Comparison of ENCODE assay signal across 17 mouse cellular contexts in the genomic region with DNA sequence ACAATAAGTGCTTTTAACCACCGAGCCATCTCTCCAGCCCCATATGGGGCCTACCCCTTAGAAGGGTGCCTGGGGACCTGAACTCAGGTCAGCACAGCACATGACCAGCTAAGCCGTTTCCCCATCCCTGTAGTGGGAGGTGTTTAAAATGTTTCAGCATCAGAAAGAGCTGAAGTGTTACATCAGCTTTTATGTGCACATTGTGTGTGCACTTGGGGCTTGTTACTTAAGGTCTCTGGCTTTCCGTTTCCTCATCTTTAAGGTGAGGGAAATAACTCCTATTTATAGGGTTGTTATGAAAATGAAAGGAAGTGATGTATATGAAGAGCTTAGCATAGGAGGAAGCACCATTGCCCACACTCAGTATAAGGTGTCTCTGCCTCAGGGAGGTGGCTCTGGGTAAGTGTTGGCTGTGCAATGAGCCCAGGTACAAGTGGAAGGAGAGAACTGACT. TPM values are rescaled to one million over a fixed set of nuclear protein-coding genes. Genes with fewer than 3 reads are reported as not detected.
DNase-seq lines count a peak whose midpoint lies in the region; ATAC-seq and TF ChIP-seq lines count a peak whose summit lies in the region.
"Had no signal": no experiment of that assay in that cellular context is flagged by ENCODE, and none has a peak within 500 bp of the region (broad histone marks: within the 10 kb centered on the region; RNA-seq: fewer than 3 reads in every experiment).

No protein-coding gene starts in this region.

- TF ChIP-seq RAD21 in CH12.LX (IDR thresholded peaks at IDR 0.05; ENCODE audit: low read depth, low read length) = no peak

- 0 out of 2 replicates have a peak overlapping the region, but pooled peaks have one; percentile 7 for H3K9ac ChIP-seq in limb, embryonic 14.5 days (ENCODE audit: low read depth, low read length, severe bottlenecking)
- peak overlapping the region; percentile 29; the same call in 1 of the 2 replicates for H3K9ac ChIP-seq in CH12.LX (ENCODE audit: insufficient read depth, low read depth)
- H3K9ac ChIP-seq: embryonic facial prominence, embryonic 13.5 days; stomach, embryonic 15.5 days had no signal

- DNase-seq in limb, embryonic 14.5 days (ENCODE audit: low spot score) = no peak
- DNase-seq in limb, embryonic 10.5 days (ENCODE audit: low spot score) = no peak
- DNase-seq in 416B (ENCODE audit: low read depth) (peak; percentile 77), CH12.LX (ENCODE audit: extremely low read depth) (peak; percentile 85)
- no peak for DNase-seq in adrenal gland, postnatal 36 days
- DNase-seq in right cerebral cortex, postnatal 36 days (ENCODE audit: low spot score in 2 of 2) = no peak
- DNase-seq in adrenal gland, postnatal 14 days = no peak
- DNase-seq: cerebellum, postnatal 36 days; heart, adult 11 months; heart, postnatal 10 days; kidney, postnatal 10 days; left cerebral cortex, postnatal 4 days; lung, adult 2 months had no signal

- TF ChIP-seq CTCF in CH12.LX (conservative IDR thresholded peaks at IDR 0.05 in 1 of 2, IDR thresholded peaks at IDR 0.05 in 1 of 2; ENCODE audit: low read depth in 2 of 2, low read length in 2 of 2) = no peak

- no peak for ATAC-seq in limb, embryonic 14.5 days (ENCODE audit: low FRiP score, low read depth)
- ATAC-seq in inflammation-experienced regulatory T-cells, adult 6 months = peak; percentile 62

- in situ Hi-C loops in CH12.LX (cut with MboI; ENCODE audit: low pct_ligation_motif_present, low pct_unique_long_range_greater_than_20kb, low sequenced_read_pairs) = no loop called here

- no peak overlapping the region for H3K4me2 ChIP-seq in limb, embryonic 14.5 days (replicated peaks; ENCODE audit: low read depth, low read length, severe bottlenecking)
- peak overlapping the region; percentile 76 for H3K4me2 ChIP-seq in CH12.LX (ENCODE audit: insufficient read depth, low read depth, poor library complexity, severe bottlenecking)
- H3K4me2 ChIP-seq: embryonic facial prominence, embryonic 13.5 days; stomach, embryonic 15.5 days had no signal

- peaks cover 16% of the 10 kb centered on the region for H3K36me3 ChIP-seq in limb, embryonic 14.5 days (ENCODE audit: control insufficient read depth, insufficient read depth, low read length)
- H3K36me3 ChIP-seq in limb, embryonic 10.5 days = peaks cover 46% of the 10 kb centered on the region
- H3K36me3 ChIP-seq in CH12.LX (replicated peaks in 1 of 2; ENCODE audit: control insufficient read depth in 1 of 2, insufficient read depth in 1 of 2, low read length in 1 of 2) = peaks cover 0 to 24% of the 10 kb centered on the region in 2 experiments

- H3K9me3 ChIP-seq in limb, embryonic 14.5 days (ENCODE audit: control insufficient read depth, low read length) = no peaks in the 10 kb centered on the region
- H3K9me3 ChIP-seq in limb, embryonic 10.5 days (replicated peaks) = no peaks in the 10 kb centered on the region
- H3K9me3 ChIP-seq in CH12.LX (replicated peaks; ENCODE audit: low read length) = peaks cover 4% of the 10 kb centered on the region
- H3K9me3 ChIP-seq: embryonic facial prominence, embryonic 13.5 days; forebrain, embryonic 10.5 days; stomach, embryonic 15.5 days had no signal

- peaks cover 12% of the 10 kb centered on the region; the same call in 1 of the 2 replicates for H3K4me1 ChIP-seq in limb, embryonic 14.5 days (ENCODE audit: control insufficient read depth, insufficient read depth, low read length)
- H3K4me1 ChIP-seq in limb, embryonic 10.5 days = peaks cover 24% of the 10 kb centered on the region
- peaks cover 19 to 77% of the 10 kb centered on the region in 2 experiments for H3K4me1 ChIP-seq in CH12.LX (ENCODE audit: control insufficient read depth in 1 of 2, insufficient read depth in 2 of 2)

- H3K4me3 ChIP-seq in limb, embryonic 14.5 days (replicated peaks; ENCODE audit: low read length) = no peak overlapping the region
- H3K4me3 ChIP-seq in limb, embryonic 10.5 days = no peak overlapping the region
- peak overlapping the region in 1 of 3 experiments; percentile 50 for H3K4me3 ChIP-seq in CH12.LX (replicated peaks in 1 of 3; ENCODE audit: low read depth in 2 of 3, low read length in 2 of 3, poor library complexity in 1 of 3)
- H3K4me3 ChIP-seq: embryonic facial prominence, embryonic 13.5 days; forebrain, embryonic 10.5 days; stomach, embryonic 15.5 days had no signal

- H3K79me2 ChIP-seq in CH12.LX (replicated peaks; ENCODE audit: control insufficient read depth, extremely low read depth, insufficient read depth, poor library complexity, severe bottlenecking) = no peaks in the 10 kb centered on the region

- no peak for TF ChIP-seq POLR2A in limb, embryonic 14.5 days (IDR thresholded peaks at IDR 0.05; ENCODE audit: borderline replicate concordance, extremely low read depth, insufficient read depth, insufficient read length)
- TF ChIP-seq POLR2A in CH12.LX (IDR thresholded peaks at IDR 0.05; ENCODE audit: low read depth, low read length) = no peak

- dilution Hi-C loops in CH12.LX (cut with MboI; ENCODE audit: extremely low pct_ligation_motif_present, extremely low pct_unique_long_range_greater_than_20kb, low sequenced_read_pairs) = no loop called here

- no peaks in the 10 kb centered on the region for H3K27me3 ChIP-seq in limb, embryonic 14.5 days (ENCODE audit: control insufficient read depth, insufficient read depth, low read length)
- H3K27me3 ChIP-seq in limb, embryonic 10.5 days (ENCODE audit: low read depth, poor library complexity, severe bottlenecking) = no peaks in the 10 kb centered on the region
- no peaks in the 10 kb centered on the region for H3K27me3 ChIP-seq in CH12.LX (replicated peaks)
- H3K27me3 ChIP-seq: embryonic facial prominence, embryonic 13.5 days; stomach, embryonic 15.5 days had no signal

- no peak overlapping the region for H3K27ac ChIP-seq in limb, embryonic 14.5 days (replicated peaks; ENCODE audit: low read depth, low read length)
- no peak overlapping the region for H3K27ac ChIP-seq in limb, embryonic 10.5 days
- H3K27ac ChIP-seq in CH12.LX (ENCODE audit: insufficient read depth, low read depth) = peak overlapping the region; percentile 96
- H3K27ac ChIP-seq: embryonic facial prominence, embryonic 13.5 days; forebrain, embryonic 10.5 days; stomach, embryonic 15.5 days had no signal

- peak; percentile 46; the same call in 1 of the 2 replicates for TF ChIP-seq EP300 in CH12.LX (IDR thresholded peaks at IDR 0.05; ENCODE audit: low read length)

- WGBS in limb, embryonic 14.5 days = 52% methylated on average over 3 of the region's 3 CpGs
- 77% methylated on average over 3 of the region's 3 CpGs for WGBS in limb, embryonic 10.5 days

TF ChIP-seq in CH12.LX, 34 proteins besides CTCF, POLR2A, EP300 and RAD21 (continues in another document):
- no peak for TF ChIP-seq KAT2A (IDR thresholded peaks at IDR 0.05; ENCODE audit: insufficient replicate concordance, low read length)
- peak; percentile 30; the same call in 1 of the 2 replicates for TF ChIP-seq MAZ (IDR thresholded peaks at IDR 0.05; ENCODE audit: low read depth, low read length)
- no peak for TF ChIP-seq NRF1 (IDR thresholded peaks at IDR 0.05; ENCODE audit: low read depth, low read length)
- TF ChIP-seq JUN (IDR thresholded peaks at IDR 0.05; ENCODE audit: insufficient read depth, low read depth, low read length) = no peak
- peak; percentile 38; the same call in 1 of the 2 replicates for TF ChIP-seq IRF4 (IDR thresholded peaks at IDR 0.05; ENCODE audit: low read depth, low read length)
- peak; percentile 67; the same call in 1 of the 2 replicates for TF ChIP-seq MXI1 (IDR thresholded peaks at IDR 0.05; ENCODE audit: low read depth, low read length)
- TF ChIP-seq MAX (IDR thresholded peaks at IDR 0.05; ENCODE audit: low read length) = 0 out of 2 replicates have a peak, but pooled peaks have one; percentile 57
- TF ChIP-seq POLR2AphosphoS2 (IDR thresholded peaks at IDR 0.05; ENCODE audit: low read depth, low read length) = no peak
- TF ChIP-seq JUND (conservative IDR thresholded peaks at IDR 0.05; ENCODE audit: low read depth, low read length) = 0 out of 2 replicates have a peak, but pooled peaks have one; percentile 19
- TF ChIP-seq RCOR1 (conservative IDR thresholded peaks at IDR 0.05; ENCODE audit: low read depth, low read length) = 0 out of 2 replicates have a peak, but pooled peaks have one; percentile 22
- TF ChIP-seq SMC3 (IDR thresholded peaks at IDR 0.05; ENCODE audit: low read depth, low read length) = no peak
- TF ChIP-seq ZMIZ1 (IDR thresholded peaks at IDR 0.05; ENCODE audit: low read depth, low read length) = no peak; the same call in 1 of the 2 replicates
- no peak; the same call in none of the 2 replicates for TF ChIP-seq USF2 (conservative IDR thresholded peaks at IDR 0.05; ENCODE audit: low read depth, low read length)
- no peak for TF ChIP-seq UBTF (IDR thresholded peaks at IDR 0.05; ENCODE audit: low read depth, low read length)
- TF ChIP-seq USF1 (IDR thresholded peaks at IDR 0.05; ENCODE audit: low read depth, low read length) = peak; percentile 58; the same call in 1 of the 2 replicates
- TF ChIP-seq CHD1 (IDR thresholded peaks at IDR 0.05; ENCODE audit: low read depth, low read length) = no peak
- TF ChIP-seq ZKSCAN1 (IDR thresholded peaks at IDR 0.05; ENCODE audit: borderline replicate concordance, low read depth, low read length) = no peak
- no peak for TF ChIP-seq ZC3H11A (IDR thresholded peaks at IDR 0.05; ENCODE audit: low read depth, low read length)
- TF ChIP-seq E2F4 (IDR thresholded peaks at IDR 0.05; ENCODE audit: insufficient replicate concordance, low read depth, low read length) = no peak
- TF ChIP-seq HCFC1 (IDR thresholded peaks at IDR 0.05; ENCODE audit: low read depth, low read length) = peak; percentile 37
- no peak for TF ChIP-seq NELFE (IDR thresholded peaks at IDR 0.05; ENCODE audit: low read depth, low read length)
- TF ChIP-seq ETS1 (conservative IDR thresholded peaks at IDR 0.05; ENCODE audit: low read depth, low read length) = peak; percentile 70
- TF ChIP-seq MAFK (IDR thresholded peaks at IDR 0.05; ENCODE audit: insufficient replicate concordance, low read length) = 0 out of 2 replicates have a peak, but pooled peaks have one; percentile 21
- no peak for TF ChIP-seq TCF12 (IDR thresholded peaks at IDR 0.05; ENCODE audit: low read depth, low read length)

RNA-seq across cellular contexts. Expression of a gene that starts 34.4 kb away (rescaled TPM):
- 22.7 and 32.5 TPM in 2 replicates for polyA plus RNA-seq in limb, embryonic 14.5 days (2012; rRNA removed)
- polyA plus RNA-seq in limb, embryonic 14.5 days (2014; fragmentation: Nextera tagmentation; extraction: Ambion mirVana) = 21.5 and 23.1 TPM in 2 replicates
- 13.0 and 15.2 TPM in 2 replicates for polyA plus RNA-seq in limb, embryonic 10.5 days (2016; fragmentation: Nextera tagmentation; extraction: Ambion mirVana)
- total RNA-seq in CH12.LX (2012; rRNA removed) (11.0 and 12.0 TPM in 2 replicates), CH12.LX (2014; rRNA removed) (3.7 and 4.4 TPM in 2 replicates)
- polyA plus RNA-seq in CH12.LX (2012; ENCODE audit: insufficient read length, low read depth) = 23.3 and 24.9 TPM in 2 replicates
- 10 to 100 TPM; 24.1 to 26.3 (median 25.9) TPM for polyA plus RNA-seq in inflammation-experienced regulatory T-cells, adult 6 months (2017; shearing (Covaris generic))
- total RNA-seq in adrenal gland, postnatal 36 days (2021) = 10 to 100 TPM; 47.3 to 53.3 TPM
- 39.3 and 44.9 TPM in 2 replicates for total RNA-seq in adrenal gland, postnatal 14 days (2021)

Comparison
In these comparisons a context has a peak if more than half of its experiments do, and no peak if none do; other contexts are left out.
1. DNase-seq: peak in 416B (single experiment) and CH12.LX (single experiment); none in limb, embryonic 14.5 days (single experiment), limb, embryonic 10.5 days (single experiment), adrenal gland, postnatal 36 days (0 of 2), right cerebral cortex, postnatal 36 days (0 of 2) and adrenal gland, postnatal 14 days (single experiment).